In the genomic region with DNA sequence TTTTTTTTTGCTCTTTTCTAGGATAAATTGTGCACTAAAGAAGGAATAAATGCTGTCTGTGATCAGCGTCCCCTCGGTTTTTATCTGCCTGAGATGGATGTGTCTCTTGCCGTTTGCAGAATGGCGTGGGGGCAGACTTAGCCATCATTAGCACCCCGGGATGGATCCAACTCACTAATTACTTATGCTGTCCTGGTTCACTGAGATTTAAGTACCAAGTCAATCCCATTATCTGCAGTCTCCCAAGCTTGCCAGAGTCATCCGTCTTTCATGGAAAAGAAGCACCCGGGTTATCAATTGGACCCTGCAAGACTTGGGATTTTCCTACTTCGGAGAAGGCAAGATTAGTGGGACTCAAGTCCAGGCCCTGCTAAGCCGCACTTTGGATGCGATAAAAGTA, we compare ENCODE assay signal across 16 mouse cellular contexts.
DNase-seq lines count a peak whose midpoint lies in the region; ATAC-seq and TF ChIP-seq lines count a peak whose summit lies in the region.
"Had no signal": no experiment of that assay in that cellular context is flagged by ENCODE, and none has a peak within 500 bp of the region (broad histone marks: within the 10 kb centered on the region; RNA-seq: fewer than 3 reads in every experiment).

No protein-coding gene starts in this region.

- TF ChIP-seq EP300 in stomach, postnatal 0 days (optimal IDR thresholded peaks at IDR 0.05): no peak

- H3K9me3 ChIP-seq in forebrain, postnatal 0 days (ENCODE audit: low read length): no peaks in the 10 kb centered on the region
- H3K9me3 ChIP-seq in midbrain, embryonic 11.5 days (ENCODE audit: control insufficient read depth, low read length): no peaks in the 10 kb centered on the region
- no peaks in the 10 kb centered on the region for H3K9me3 ChIP-seq in neural tube, embryonic 14.5 days (ENCODE audit: control insufficient read depth, low read length)
- H3K9me3 ChIP-seq in stomach, postnatal 0 days (ENCODE audit: control insufficient read depth, low read length): no peaks in the 10 kb centered on the region
- H3K9me3 ChIP-seq: stomach, embryonic 15.5 days had no signal

- peak; percentile 19 for DNase-seq in left cerebral cortex, postnatal 4 days
- no peak for DNase-seq in left cerebral cortex, adult 8-10 months (ENCODE audit: low spot score in 2 of 2)
- DNase-seq in forebrain, postnatal 0 days: no peak
- peak; percentile 90 for DNase-seq in midbrain, embryonic 11.5 days (ENCODE audit: low spot score, missing footprints)
- DNase-seq in stomach, postnatal 0 days (ENCODE audit: low spot score): no peak
- DNase-seq in thymus, postnatal 36 days: no peak
- no peak for DNase-seq in frontal cortex, postnatal 10 days (ENCODE audit: low spot score in 2 of 2)
- DNase-seq: adrenal gland, postnatal 25 days; heart, adult 2 months; kidney, adult 9 months; spleen, adult 18-20 months; thymus, postnatal 25 days had no signal

- no peak for ATAC-seq in forebrain, postnatal 0 days
- ATAC-seq in midbrain, embryonic 11.5 days (ENCODE audit: low FRiP score): no peak
- ATAC-seq in neural tube, embryonic 14.5 days (ENCODE audit: low read depth): no peak
- ATAC-seq in stomach, postnatal 0 days (ENCODE audit: low FRiP score, low TSS enrichment): no peak

- intact Hi-C loops in left cerebral cortex, postnatal 4 days (cut with DNase I): loop anchor here (10.0 kb wide), 6 partner anchors 118 to 1618 kb away; no protein-coding TSS in a partner anchor

- no peaks in the 10 kb centered on the region for H3K27me3 ChIP-seq in forebrain, postnatal 0 days (ENCODE audit: insufficient read depth, low read length)
- no peaks in the 10 kb centered on the region for H3K27me3 ChIP-seq in midbrain, embryonic 11.5 days (ENCODE audit: control insufficient read depth, insufficient read depth, low read length)
- H3K27me3 ChIP-seq in neural tube, embryonic 14.5 days (ENCODE audit: control insufficient read depth, insufficient read depth, low read length): no peaks in the 10 kb centered on the region
- no peaks in the 10 kb centered on the region for H3K27me3 ChIP-seq in stomach, postnatal 0 days (ENCODE audit: control insufficient read depth, insufficient read depth, low read length)
- H3K27me3 ChIP-seq: stomach, embryonic 15.5 days had no signal

- H3K9ac ChIP-seq in forebrain, postnatal 0 days: peak overlapping the region; percentile 28
- H3K9ac ChIP-seq in midbrain, embryonic 11.5 days (ENCODE audit: low read length): no peak overlapping the region
- no peak overlapping the region for H3K9ac ChIP-seq in neural tube, embryonic 14.5 days (replicated peaks; ENCODE audit: low read depth, low read length)
- H3K9ac ChIP-seq in stomach, postnatal 0 days (ENCODE audit: low read length): no peak overlapping the region
- H3K9ac ChIP-seq: lung, embryonic 14.5 days; stomach, embryonic 15.5 days had no signal

- TF ChIP-seq CTCF in forebrain, postnatal 0 days (IDR thresholded peaks at IDR 0.05; ENCODE audit: low read depth): no peak
- no peak for TF ChIP-seq CTCF in stomach, postnatal 0 days (IDR thresholded peaks at IDR 0.05; ENCODE audit: low read depth)

- H3K4me1 ChIP-seq in forebrain, postnatal 0 days (ENCODE audit: insufficient read depth): peaks cover 13% of the 10 kb centered on the region
- H3K4me1 ChIP-seq in midbrain, embryonic 11.5 days (ENCODE audit: control insufficient read depth, insufficient read depth, low read length): peaks cover 34% of the 10 kb centered on the region
- peaks cover 7% of the 10 kb centered on the region; the same call in 1 of the 2 replicates for H3K4me1 ChIP-seq in neural tube, embryonic 14.5 days (ENCODE audit: control insufficient read depth, insufficient read depth, low read length)
- no peaks in the 10 kb centered on the region for H3K4me1 ChIP-seq in stomach, postnatal 0 days (replicated peaks; ENCODE audit: control insufficient read depth, insufficient read depth)

- no peak overlapping the region for H3K4me3 ChIP-seq in forebrain, postnatal 0 days (ENCODE audit: low read depth, low read length)
- H3K4me3 ChIP-seq in midbrain, embryonic 11.5 days (ENCODE audit: low read depth, low read length): no peak overlapping the region
- H3K4me3 ChIP-seq in neural tube, embryonic 14.5 days (ENCODE audit: low read depth, low read length): no peak overlapping the region
- H3K4me3 ChIP-seq in stomach, postnatal 0 days (ENCODE audit: low read depth, low read length): no peak overlapping the region
- H3K4me3 ChIP-seq: heart, adult 2 months; stomach, embryonic 15.5 days had no signal

- 16% methylated on average over 10 of the region's 10 CpGs for WGBS in forebrain, postnatal 0 days
- 13% methylated on average over 10 of the region's 10 CpGs for WGBS in midbrain, embryonic 11.5 days
- 23% methylated on average over 10 of the region's 10 CpGs for WGBS in neural tube, embryonic 14.5 days
- 62% methylated on average over 10 of the region's 10 CpGs for WGBS in stomach, postnatal 0 days

- 0 out of 2 replicates have a peak overlapping the region, but pooled peaks have one; percentile 10 for H3K4me2 ChIP-seq in forebrain, postnatal 0 days (ENCODE audit: low read depth)
- no peak overlapping the region; the same call in 1 of the 2 replicates for H3K4me2 ChIP-seq in midbrain, embryonic 11.5 days
- peak overlapping the region; percentile 8; the same call in 1 of the 2 replicates for H3K4me2 ChIP-seq in neural tube, embryonic 14.5 days (ENCODE audit: low read depth, low read length)
- no peak overlapping the region for H3K4me2 ChIP-seq in stomach, postnatal 0 days (replicated peaks; ENCODE audit: low read depth)

- H3K36me3 ChIP-seq in forebrain, postnatal 0 days (ENCODE audit: insufficient read depth): no peaks in the 10 kb centered on the region
- H3K36me3 ChIP-seq in midbrain, embryonic 11.5 days (ENCODE audit: control insufficient read depth, insufficient read depth, low read length): no peaks in the 10 kb centered on the region
- no peaks in the 10 kb centered on the region for H3K36me3 ChIP-seq in neural tube, embryonic 14.5 days (ENCODE audit: control insufficient read depth, insufficient read depth, low read length)
- H3K36me3 ChIP-seq in stomach, postnatal 0 days (ENCODE audit: control insufficient read depth, insufficient read depth, low read length): no peaks in the 10 kb centered on the region
- H3K36me3 ChIP-seq: stomach, embryonic 15.5 days had no signal

- H3K27ac ChIP-seq in forebrain, postnatal 0 days (ENCODE audit: low read depth, low read length): peak overlapping the region; percentile 80
- peak overlapping the region; percentile 81 for H3K27ac ChIP-seq in midbrain, embryonic 11.5 days (ENCODE audit: low read depth, low read length)
- H3K27ac ChIP-seq in neural tube, embryonic 14.5 days (ENCODE audit: low read depth, low read length): no peak overlapping the region
- no peak overlapping the region for H3K27ac ChIP-seq in stomach, postnatal 0 days (replicated peaks)
- H3K27ac ChIP-seq: heart, adult 2 months; macrophage; stomach, embryonic 15.5 days had no signal

Comparison
In these comparisons a context has a peak if more than half of its experiments do, and no peak if none do; other contexts are left out.
1. DNase-seq: peak in left cerebral cortex, postnatal 4 days (single experiment) and midbrain, embryonic 11.5 days (single experiment); none in left cerebral cortex, adult 8-10 months (0 of 2), forebrain, postnatal 0 days (single experiment), stomach, postnatal 0 days (single experiment), thymus, postnatal 36 days (0 of 2) and frontal cortex, postnatal 10 days (0 of 2).
2. H3K27ac ChIP-seq: peak in forebrain, postnatal 0 days (single experiment) and midbrain, embryonic 11.5 days (single experiment); none in neural tube, embryonic 14.5 days (single experiment) and stomach, postnatal 0 days (single experiment).
3. H3K4me2 ChIP-seq: peak in forebrain, postnatal 0 days (single experiment) and neural tube, embryonic 14.5 days (single experiment); none in midbrain, embryonic 11.5 days (single experiment) and stomach, postnatal 0 days (single experiment).